Mouse (Mus musculus): Measurements from ENCODE around the gene Nvl.

Gene Nvl

DNA sequence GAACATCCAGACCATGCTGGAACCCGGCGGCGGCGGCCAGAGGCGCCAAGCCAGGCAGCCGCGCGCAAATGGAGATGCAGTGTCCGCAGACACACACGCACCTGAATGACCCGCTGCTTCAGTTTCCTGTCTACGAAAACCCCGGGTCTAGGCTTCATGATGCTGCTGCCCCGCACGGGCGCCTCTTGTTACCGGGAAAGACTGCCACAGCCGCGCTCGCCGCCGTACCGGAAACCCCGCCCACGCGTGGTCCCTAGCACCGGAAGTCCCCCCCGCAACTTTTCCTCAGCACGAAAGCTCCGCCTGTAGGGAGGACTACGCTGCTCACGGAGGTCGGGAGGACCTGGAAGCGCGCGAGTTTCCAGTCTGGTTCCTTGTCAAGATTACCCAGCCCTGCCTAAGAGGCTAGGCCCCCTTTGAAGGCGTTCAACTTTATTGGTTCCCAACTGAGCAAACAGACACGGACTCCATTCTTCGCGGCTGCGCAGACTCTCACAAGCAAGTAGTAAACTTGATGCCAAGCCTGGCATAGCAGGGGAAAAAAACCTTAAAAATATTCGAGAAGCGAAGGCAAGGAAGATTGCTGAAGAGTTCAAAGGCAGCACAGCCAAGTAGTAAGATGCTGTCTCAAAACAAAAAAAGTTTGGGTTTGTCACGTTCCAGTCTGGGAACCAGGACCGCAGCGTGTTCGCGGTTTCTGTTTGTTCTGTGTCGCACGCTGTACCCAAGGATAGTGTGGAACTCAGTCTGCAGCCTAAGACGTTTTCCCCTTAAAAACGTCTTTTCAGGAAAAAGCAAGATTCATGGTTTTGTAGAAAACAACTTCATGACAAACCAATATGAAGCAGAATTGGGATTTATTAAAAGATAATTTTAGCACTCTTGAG, at the start of gene Nvl, which contains the start of gene Cnih4:
Gene Nvl, minus strand, starts transcription at position 255 of the 887 bp plus-strand sequence.
Gene Cnih4, plus strand, starts transcription at position 744 of the 887 bp plus-strand sequence.
- peak; percentile 92 for DNase-seq (ENCODE audit: low spot score)

DNA sequence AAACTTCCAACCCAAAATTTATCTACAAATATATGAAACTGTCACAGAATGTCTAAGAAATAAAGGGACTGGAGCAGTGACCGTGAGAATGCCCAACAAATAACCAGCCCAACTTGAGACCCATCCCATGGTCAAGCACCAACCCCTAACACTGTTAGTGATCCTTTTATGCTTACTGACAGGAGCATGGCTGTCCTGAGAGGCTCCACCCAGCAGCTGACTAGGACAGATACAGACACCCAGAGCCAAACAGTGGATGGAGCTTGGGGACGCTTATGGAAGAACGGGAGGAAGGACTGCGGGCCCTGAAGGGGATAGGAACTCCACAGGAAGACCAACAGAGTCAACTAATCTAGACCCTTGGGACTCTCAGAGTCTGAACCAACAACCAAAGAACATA, 44.9 kb upstream of the Nvl start:
- no peak for DNase-seq (ENCODE audit: low spot score)

- DNase-seq (ENCODE audit: low spot score): no peak
These were observed 26.2 kb upstream of the Nvl start for GRCm38 (mm10) chr1:181170210-181170609.

DNA sequence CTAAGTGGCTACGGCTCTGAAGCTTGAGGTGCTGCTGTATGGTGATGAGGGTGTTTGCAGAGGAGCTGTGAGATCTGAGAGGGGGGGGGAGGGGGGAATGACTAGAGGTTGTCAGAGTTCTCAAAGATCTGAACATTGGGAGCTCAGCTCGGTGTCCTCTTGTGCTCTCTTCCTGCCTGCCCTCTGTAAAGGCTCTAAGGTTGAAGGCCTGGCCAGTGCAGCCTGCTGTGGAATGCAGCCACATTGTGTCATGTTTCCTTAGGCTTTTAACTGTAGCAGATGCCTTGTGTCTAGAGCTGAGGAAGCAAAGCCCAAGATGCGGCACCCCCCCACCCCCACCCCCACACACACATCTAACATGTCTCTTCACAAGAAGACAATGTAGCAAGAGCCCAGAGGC, 24.4 kb upstream of the Nvl start:
- DNase-seq (ENCODE audit: low spot score): no peak

- DNase-seq (ENCODE audit: low spot score): no peak
These were observed 23.8 kb upstream of the Nvl start for GRCm38 (mm10) chr1:181167816-181168215.

DNA sequence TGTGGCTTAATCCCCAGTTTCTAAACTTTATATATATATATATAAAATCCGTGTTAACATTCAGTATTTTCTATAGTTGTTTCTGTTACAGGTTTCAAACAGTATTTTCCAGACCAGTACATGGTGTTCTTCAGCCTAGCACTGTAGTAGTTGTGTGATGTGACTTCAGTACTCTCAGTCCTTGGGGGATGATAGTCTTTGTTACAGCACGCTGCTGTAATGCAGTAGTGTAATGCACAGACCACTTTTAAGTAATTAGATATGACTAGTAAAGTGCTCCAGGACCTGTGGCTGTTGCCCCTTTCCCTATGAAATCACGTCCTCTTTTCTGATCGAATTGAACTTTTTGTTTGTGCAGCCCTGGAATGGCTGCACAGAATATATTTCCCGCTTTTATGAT, 7.5 kb upstream of the Nvl start:
- no peak for DNase-seq (ENCODE audit: low spot score)

- DNase-seq (ENCODE audit: low spot score): peak; percentile 90
These were observed 7.0 kb upstream of the Nvl start for GRCm38 (mm10) chr1:181150827-181151534.

GRCm38 (mm10) chr1:181150431-181150826, 6.4 kb upstream of the Nvl start:
- no peak for DNase-seq (ENCODE audit: low spot score)

DNA sequence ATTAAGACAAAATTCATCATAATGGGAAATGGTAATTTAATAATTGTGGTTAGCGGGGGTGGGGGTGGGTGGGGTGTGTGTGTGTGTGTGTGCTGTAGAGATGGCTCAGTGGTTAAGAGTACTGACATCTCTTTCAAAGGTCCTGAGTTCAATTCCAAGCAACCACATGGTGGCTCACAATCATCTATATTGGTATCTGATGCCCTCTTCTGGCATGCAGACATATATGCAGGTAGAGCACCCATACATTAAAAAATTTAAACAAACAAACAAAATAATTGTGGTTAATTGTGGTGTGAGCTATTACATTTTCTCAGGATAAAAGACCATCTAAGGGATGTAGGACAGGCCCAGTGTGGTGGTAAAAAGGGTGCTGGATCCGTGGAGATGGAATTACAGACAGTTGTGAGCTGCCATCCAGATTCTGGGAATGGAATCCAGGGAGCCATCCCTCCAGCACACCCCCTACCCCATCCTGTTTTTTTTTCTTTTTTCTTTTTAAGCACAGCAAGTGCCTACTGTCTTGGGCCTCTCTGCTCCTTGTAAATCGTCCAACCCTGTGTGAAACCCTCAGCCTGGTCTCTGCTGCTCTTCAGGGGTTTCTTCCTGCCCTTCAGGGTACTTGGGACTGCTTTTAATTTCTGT, 5.5 kb upstream of the Nvl start:
- no peak for DNase-seq (ENCODE audit: low spot score)

GRCm38 (mm10) chr1:181148540-181148939, 4.5 kb upstream of the Nvl start:
- peak; percentile 70 for DNase-seq (ENCODE audit: low spot score)

GRCm38 (mm10) chr1:181146187-181146586, 2.2 kb upstream of the Nvl start:
- DNase-seq (ENCODE audit: low spot score): no peak

DNA sequence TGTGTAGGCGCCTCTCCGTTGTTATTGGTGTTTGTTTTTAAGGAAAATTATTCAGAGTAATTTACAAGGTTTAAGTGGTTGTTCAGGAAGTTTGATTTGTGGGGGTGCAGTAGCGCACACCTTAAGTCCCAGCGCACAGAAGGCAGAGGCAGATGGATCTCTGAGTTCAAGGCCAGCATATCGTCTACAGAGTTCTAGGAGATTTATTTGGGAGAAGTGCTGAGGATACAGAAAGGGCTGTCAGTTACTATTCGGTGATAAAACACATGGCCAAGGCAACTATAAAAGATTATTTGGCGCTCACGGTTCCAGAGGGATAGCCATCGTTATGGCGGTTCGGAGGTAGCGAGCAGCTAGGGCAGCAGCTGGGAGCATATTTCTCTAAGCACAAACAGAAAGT, 962 bp upstream of the Nvl start:
- peak; percentile 47 for DNase-seq (ENCODE audit: low spot score)

- DNase-seq (ENCODE audit: low spot score): no peak
These were observed 425 bp downstream of the Nvl start for GRCm38 (mm10) chr1:181143609-181143949.

GRCm38 (mm10) chr1:181138730-181139129, 5.3 kb downstream of the Nvl start:
- DNase-seq (ENCODE audit: low spot score): no peak

DNA sequence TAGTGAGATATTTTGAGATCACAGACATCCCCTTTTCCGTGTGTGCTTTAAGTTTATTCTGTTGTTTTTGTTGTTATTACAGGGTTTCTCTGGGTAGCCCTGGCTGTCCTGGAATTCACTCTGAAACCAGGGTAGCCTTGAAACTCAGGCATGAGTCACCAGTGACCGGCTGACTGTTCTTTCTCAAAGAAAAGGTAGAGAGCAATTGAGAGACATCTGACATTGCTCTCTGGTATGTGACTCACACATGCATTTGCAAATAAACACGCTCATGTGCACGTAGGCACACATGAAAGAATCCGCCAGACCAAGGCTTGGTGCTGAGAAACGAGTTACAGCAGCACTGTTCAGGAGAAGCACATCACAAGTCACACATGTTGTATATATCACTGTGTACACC, 12.1 kb downstream of the Nvl start:
- no peak for DNase-seq (ENCODE audit: low spot score)

GRCm38 (mm10) chr1:181126766-181127165, 17.2 kb downstream of the Nvl start:
- no peak for DNase-seq (ENCODE audit: low spot score)

GRCm38 (mm10) chr1:181125916-181126315, 18.1 kb downstream of the Nvl start:
- DNase-seq (ENCODE audit: low spot score): no peak

DNA sequence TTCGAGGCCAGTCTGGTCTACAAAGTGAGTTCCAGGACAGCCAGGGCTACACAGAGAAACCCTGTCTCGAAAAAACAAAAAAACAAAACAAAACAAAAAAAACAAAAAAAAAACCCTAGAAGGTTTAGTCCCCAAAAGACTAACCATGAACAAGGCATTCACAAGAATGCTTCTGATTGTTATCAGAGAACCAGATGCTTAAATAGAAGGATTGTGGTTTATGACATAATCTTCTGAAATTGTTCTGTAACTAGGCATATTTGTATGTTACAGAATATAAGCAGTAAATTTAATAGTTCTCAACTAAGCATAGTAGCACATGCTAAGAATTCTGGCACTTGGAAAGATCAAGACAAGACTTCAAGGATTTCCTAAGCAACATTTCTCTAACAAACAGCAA, 19.9 kb downstream of the Nvl start:
- no peak for DNase-seq (ENCODE audit: low spot score)

GRCm38 (mm10) chr1:181117112-181117511, 26.9 kb downstream of the Nvl start:
- no peak for DNase-seq (ENCODE audit: low spot score)

- DNase-seq (ENCODE audit: low spot score): no peak
These were observed 54.0 kb downstream of the Nvl start for GRCm38 (mm10) chr1:181090048-181090447.

GRCm38 (mm10) chr1:181084021-181084420, 60.0 kb downstream of the Nvl start:
- DNase-seq (ENCODE audit: low spot score): peak; percentile 27

DNA sequence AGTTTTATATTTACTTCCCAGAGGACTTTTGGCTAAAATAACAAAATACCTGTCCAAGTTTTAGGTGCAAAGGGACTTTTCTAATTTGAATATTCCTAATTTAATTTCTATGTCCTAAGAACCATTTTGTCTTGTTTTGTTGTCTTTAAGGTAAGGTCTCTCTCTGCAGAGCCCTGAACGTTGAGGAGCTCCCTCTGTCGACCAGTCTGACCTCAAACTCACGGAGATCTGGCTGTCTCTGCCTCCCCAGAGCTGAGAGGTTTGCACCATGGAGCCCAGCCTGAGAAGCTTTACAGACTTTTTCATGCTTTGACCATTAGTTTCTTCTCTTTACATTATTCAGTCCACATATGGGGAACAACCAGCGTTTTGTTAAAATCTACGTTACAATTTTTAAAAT, 70.9 kb downstream of the Nvl start:
- DNase-seq (ENCODE audit: low spot score): no peak

GRCm38 (mm10) chr1:181069671-181070070, 74.3 kb downstream of the Nvl start:
- no peak for DNase-seq (ENCODE audit: low spot score)
